Mouse (Mus musculus) neural tube, embryonic 11.5 days (tissue): ENCODE results near the gene Ttll9. TPM values are rescaled to one million over a fixed set of nuclear protein-coding genes. Genes with fewer than 3 reads are reported as not detected.

Source experiments
- polyA plus RNA-seq: library from polyadenylated mRNA; unstranded; fragments of >200 nt; fragmentation: Nextera tagmentation; extraction: Ambion mirVana; gene quantifications from 2 replicates; pipeline ENCODE4 v1.2.1, GENCODE M21; 2014

Gene Ttll9
- polyA plus RNA-seq, 1 experiment from 2014 or later: 1.7 TPM

Other genes with a start within 250 kb of the Ttll9 start
- gene Id1, start 226.2 kb upstream of the Ttll9 start, polyA plus RNA-seq: 116 and 129 TPM in 2 replicates
- 3.5 and 4.6 TPM in 2 replicates for gene Cox4i2, start 208.3 kb upstream of the Ttll9 start, polyA plus RNA-seq
- 125 and 132 TPM in 2 replicates for gene Bcl2l1, start 130.8 kb upstream of the Ttll9 start, polyA plus RNA-seq
- 141 and 147 TPM in 2 replicates for gene Tpx2, start 114.5 kb upstream of the Ttll9 start, polyA plus RNA-seq
- not detected in 2 replicates for gene Mylk2, start 51.1 kb upstream of the Ttll9 start, polyA plus RNA-seq
- 0.46 and 1.2 TPM in 2 replicates for gene Foxs1, start 29.3 kb upstream of the Ttll9 start, polyA plus RNA-seq
- gene Dusp15, start 10.8 kb upstream of the Ttll9 start, polyA plus RNA-seq: 1.4 TPM in 2 replicates
- gene Pdrg1, start 52.9 kb downstream of the Ttll9 start, polyA plus RNA-seq: 84.9 and 102 TPM in 2 replicates
- 0.59 and 0.99 TPM in 2 replicates for gene Xkr7, start 69.4 kb downstream of the Ttll9 start, polyA plus RNA-seq
- 1.4 and 1.5 TPM in 2 replicates for gene Ccm2l, start 103.5 kb downstream of the Ttll9 start, polyA plus RNA-seq
- gene Hck, start 146.0 kb downstream of the Ttll9 start, polyA plus RNA-seq: 1.8 and 2.0 TPM in 2 replicates
- 81.1 and 83.3 TPM in 2 replicates for gene Tm9sf4, start 198.8 kb downstream of the Ttll9 start, polyA plus RNA-seq